Mouse (Mus musculus): ENCODE results near the gene Copz2.
"Not testable (repeated sequence)": the region's sequence is repeated elsewhere in the genome, so short reads cannot be mapped to it uniquely, and the experiment has no call there.

Gene Copz2

GRCm38 (mm10) chr11:96829403-96829812 is 20.3 kb upstream of the Copz2 start:
- DNase-seq (ENCODE audit: low spot score): peak; percentile 36

GRCm38 (mm10) chr11:96829813-96830538 is 19.7 kb upstream of the Copz2 start, which contains the start of gene Nfe2l1:
Gene Nfe2l1, minus strand, starts transcription at chr11:96829968.
- peak; percentile 98 for DNase-seq (ENCODE audit: low spot score)

GRCm38 (mm10) chr11:96830539-96831216 is 19.0 kb upstream of the Copz2 start:
- no peak for DNase-seq (ENCODE audit: low spot score)

- no peak for DNase-seq (ENCODE audit: low spot score)
Observed at GRCm38 (mm10) chr11:96831516-96831915, 18.2 kb upstream of the Copz2 start.

GRCm38 (mm10) chr11:96832541-96832940 is 17.1 kb upstream of the Copz2 start:
- DNase-seq (ENCODE audit: low spot score): no peak

- peak; percentile 47 for DNase-seq (ENCODE audit: low spot score)
Observed at GRCm38 (mm10) chr11:96832973-96833372, 16.7 kb upstream of the Copz2 start.

- DNase-seq (ENCODE audit: low spot score): no peak
Observed at GRCm38 (mm10) chr11:96834127-96834526, 15.5 kb upstream of the Copz2 start.

- no peak for DNase-seq (ENCODE audit: low spot score)
Observed at GRCm38 (mm10) chr11:96837298-96837697, 12.4 kb upstream of the Copz2 start.

GRCm38 (mm10) chr11:96838341-96838740 is 11.3 kb upstream of the Copz2 start:
- DNase-seq (ENCODE audit: low spot score): no peak

GRCm38 (mm10) chr11:96839428-96839827 is 10.2 kb upstream of the Copz2 start:
- no peak for DNase-seq (ENCODE audit: low spot score)

- DNase-seq (ENCODE audit: low spot score): no peak
Observed at GRCm38 (mm10) chr11:96839877-96840276, 9.8 kb upstream of the Copz2 start.

GRCm38 (mm10) chr11:96840290-96840689 is 9.4 kb upstream of the Copz2 start:
- DNase-seq (ENCODE audit: low spot score): no peak

GRCm38 (mm10) chr11:96843627-96844026 is 6.0 kb upstream of the Copz2 start:
- DNase-seq (ENCODE audit: low spot score): no peak

GRCm38 (mm10) chr11:96847240-96847639 is 2.4 kb upstream of the Copz2 start:
- DNase-seq (ENCODE audit: low spot score): no peak

GRCm38 (mm10) chr11:96848694-96849093 is 976 bp upstream of the Copz2 start:
- no peak for DNase-seq (ENCODE audit: low spot score)

GRCm38 (mm10) chr11:96849145-96849544 is 525 bp upstream of the Copz2 start:
- not testable (repeated sequence) for DNase-seq (ENCODE audit: low spot score)

GRCm38 (mm10) chr11:96857446-96857845 is 7.8 kb downstream of the Copz2 start:
- no peak for DNase-seq (ENCODE audit: low spot score)

- no peak for DNase-seq (ENCODE audit: low spot score)
Observed at GRCm38 (mm10) chr11:96859635-96860034, 10.0 kb downstream of the Copz2 start.

GRCm38 (mm10) chr11:96860564-96860963 is 10.9 kb downstream of the Copz2 start:
- DNase-seq (ENCODE audit: low spot score): peak; percentile 59

- no peak for DNase-seq (ENCODE audit: low spot score)
Observed at GRCm38 (mm10) chr11:96861446-96861845, 11.8 kb downstream of the Copz2 start.

- DNase-seq (ENCODE audit: low spot score): peak; percentile 94
Observed at GRCm38 (mm10) chr11:96861878-96862289, 12.2 kb downstream of the Copz2 start.

- DNase-seq (ENCODE audit: low spot score): no peak
Observed at GRCm38 (mm10) chr11:96862534-96862933, 12.9 kb downstream of the Copz2 start.

GRCm38 (mm10) chr11:96863206-96863995 is 13.7 kb downstream of the Copz2 start:
- DNase-seq (ENCODE audit: low spot score): no peak
